Mouse (Mus musculus) stomach, postnatal 0 days (tissue): Measurements from ENCODE around the gene Dgkq.

Source experiments
- CTCF ChIP-seq: IDR thresholded peaks from 2 replicates; pipeline ENCODE4 v1.5.1; 2016; ENCODE audit warnings: antibody characterized with exemption, low read depth, mild to moderate bottlenecking, moderate library complexity
- EP300 ChIP-seq: optimal IDR thresholded peaks from 2 replicates; pipeline ENCODE3; 2016; ENCODE audit warnings: antibody characterized with exemption

- 0 out of 2 replicates have a peak, but pooled peaks have one; percentile 8 for TF ChIP-seq CTCF
- no peak for TF ChIP-seq EP300
These were observed 24.4 kb upstream of the Dgkq start for GRCm38 (mm10) chr5:108693872-108694288.
